Mouse (Mus musculus): Measurements from ENCODE around the gene Foxp1. TPM values are rescaled to one million over a fixed set of nuclear protein-coding genes. Genes with fewer than 3 reads are reported as not detected.

The Foxp1 gene
- total RNA-seq, 2 experiments from 2014 or later = 12.3 to 26.5 TPM

DNA sequence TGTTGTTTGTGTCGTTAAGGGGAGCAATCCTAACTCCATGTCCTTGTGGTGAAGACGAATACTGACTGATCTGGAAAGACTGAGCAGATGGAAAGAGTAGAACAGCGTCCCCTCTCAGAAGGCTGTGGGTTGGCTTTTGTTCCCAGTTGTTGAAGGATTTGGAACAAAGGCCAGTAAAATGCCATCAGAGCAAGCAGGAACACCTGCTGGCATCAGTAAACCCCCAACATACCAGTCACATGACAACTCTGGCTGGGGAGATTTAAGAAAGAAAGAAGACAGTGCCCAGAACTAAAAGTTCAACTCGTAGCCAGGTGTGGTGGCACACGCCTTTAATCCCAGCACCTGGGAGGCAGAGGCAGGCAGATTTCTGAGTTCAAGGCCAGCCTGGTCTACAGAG lies 549.1 kb downstream of the Foxp1 start:
- ATAC-seq (replicated peaks; ENCODE audit: low FRiP score, poor library complexity, severe bottlenecking) = no peak

DNA sequence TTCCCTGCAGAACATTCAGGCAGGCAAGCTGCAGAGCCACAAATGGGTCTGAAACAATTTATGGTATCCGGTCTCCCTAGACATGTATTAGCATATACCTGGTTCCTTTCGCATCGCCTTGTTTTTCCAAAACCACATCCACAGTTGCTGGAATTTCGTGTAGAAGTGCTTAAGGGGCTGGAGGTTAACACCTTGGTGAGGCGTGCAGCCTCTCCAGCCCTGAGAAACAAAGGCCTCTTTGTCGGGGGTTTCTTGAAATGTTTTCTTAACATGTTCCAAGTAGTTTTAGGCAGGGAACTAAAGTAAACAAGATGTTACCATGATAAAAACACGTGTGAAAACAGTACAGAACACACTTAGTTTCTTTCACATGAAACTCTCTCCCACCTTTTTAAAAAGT lies 550.1 kb downstream of the Foxp1 start:
- no peak for ATAC-seq (replicated peaks; ENCODE audit: low FRiP score, poor library complexity, severe bottlenecking)

DNA sequence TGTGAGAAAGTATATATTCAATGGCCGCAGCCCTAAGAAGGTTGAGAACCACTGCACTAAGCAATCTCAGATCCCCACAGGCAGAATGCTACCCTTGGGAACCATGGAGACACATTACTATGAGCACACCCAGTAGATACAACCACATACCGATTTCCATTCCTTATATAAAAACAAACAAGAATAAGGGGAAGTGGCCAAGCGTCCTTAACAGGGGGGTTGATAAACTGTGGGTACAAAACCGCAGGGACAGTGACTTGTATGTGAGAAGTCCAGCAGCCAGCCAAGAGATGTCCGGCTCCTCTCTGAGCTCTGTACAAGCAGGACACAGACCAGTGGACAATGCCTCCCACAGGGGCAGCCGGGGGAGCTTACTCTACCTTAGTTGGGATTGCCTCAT lies 563.2 kb downstream of the Foxp1 start:
- ATAC-seq (replicated peaks; ENCODE audit: low FRiP score, poor library complexity, severe bottlenecking) = no peak

DNA sequence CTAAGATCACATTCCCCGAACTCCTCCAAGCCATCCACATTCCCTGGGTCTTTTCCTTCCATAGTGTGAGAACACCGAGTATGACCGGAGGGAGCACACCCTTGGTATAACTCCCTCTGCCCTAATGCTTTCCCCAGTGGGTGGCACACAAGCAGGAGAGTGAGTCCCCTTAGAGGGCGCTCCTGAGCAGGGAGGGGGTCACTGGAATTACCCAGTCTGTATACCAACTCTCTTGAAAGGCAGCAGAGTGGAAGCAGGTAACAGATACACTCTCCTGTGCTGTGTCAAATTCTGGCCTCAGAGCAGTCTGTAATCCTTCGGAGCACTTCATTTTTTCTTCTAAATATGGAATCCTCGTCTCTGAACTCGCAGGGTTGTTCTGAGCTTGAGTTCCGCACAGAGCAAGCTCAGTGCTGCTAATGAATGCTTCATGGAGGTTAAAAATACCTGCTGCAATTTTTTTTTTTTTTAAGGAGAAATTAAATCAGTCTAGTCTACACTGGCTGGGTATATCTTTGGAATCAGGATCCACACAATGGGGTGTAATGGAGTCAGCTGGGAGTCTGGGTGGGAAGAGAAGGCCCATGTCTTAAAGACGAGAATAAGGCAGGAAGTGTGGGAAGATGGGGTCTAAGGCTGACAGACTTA lies 565.9 kb downstream of the Foxp1 start:
- no peak for ATAC-seq (replicated peaks; ENCODE audit: low FRiP score, poor library complexity, severe bottlenecking)

DNA sequence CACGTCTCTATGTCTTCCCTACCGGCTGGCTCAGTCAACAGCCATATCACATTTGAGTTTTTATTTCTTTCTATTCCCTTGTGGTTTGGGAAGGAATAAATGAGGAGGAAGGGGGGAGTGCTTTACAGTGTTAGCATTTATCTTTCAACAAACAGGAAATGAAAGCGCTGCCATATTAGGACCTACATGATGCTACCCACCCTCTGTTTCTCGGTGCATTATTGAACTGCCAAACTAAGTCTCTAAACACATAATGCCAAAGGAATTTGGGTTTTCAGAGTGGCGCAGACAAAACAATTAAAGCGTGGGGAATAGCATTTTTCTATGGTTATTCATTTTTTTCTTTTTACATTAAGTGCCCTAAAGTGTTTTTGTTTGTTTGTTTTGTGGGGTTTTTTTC lies 566.8 kb downstream of the Foxp1 start:
- ATAC-seq (replicated peaks; ENCODE audit: low FRiP score, poor library complexity, severe bottlenecking) = no peak

DNA sequence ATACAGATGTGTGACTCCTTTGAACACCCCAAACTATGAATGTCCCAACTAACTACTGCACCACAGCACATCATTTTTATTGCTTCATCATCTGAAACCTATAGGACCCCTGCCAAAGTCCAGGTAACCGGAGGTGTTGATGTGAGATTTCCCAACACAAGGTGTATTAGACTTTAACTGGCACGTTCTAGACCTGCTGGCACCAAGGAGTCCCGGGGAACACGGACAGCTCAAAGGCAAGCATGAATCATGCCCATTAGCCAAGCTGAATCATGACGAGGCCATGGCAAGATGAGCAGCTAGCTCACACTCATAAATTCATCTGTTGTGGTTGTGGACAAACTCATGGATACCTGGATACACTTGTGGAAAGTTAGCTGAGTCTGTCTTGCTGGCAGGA lies 568.1 kb downstream of the Foxp1 start:
- no peak for ATAC-seq (replicated peaks; ENCODE audit: low FRiP score, poor library complexity, severe bottlenecking)

DNA sequence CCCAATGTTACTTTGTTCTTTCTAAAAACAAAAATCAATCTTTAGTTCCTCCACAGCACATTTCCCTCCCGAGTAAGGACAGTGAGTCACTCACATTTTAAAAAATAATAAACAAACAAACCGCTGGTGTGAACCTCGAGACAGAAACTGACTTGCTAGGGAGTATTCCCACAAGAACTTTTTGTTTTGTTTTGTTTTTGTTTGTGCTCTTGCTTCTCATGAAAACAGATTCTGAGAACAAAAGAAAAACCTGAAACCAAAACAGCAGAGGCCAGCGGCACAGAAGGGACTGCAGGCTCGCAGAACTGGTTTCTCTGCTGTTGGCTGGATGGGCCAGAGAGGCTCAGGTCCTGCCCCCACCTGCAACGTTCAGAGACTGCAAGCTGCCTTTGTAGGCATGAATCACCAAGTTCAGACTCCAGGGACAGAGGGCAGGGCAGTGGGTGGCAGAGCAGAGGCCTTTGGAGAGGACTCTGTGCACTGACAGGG lies 572.8 kb downstream of the Foxp1 start:
- no peak for ATAC-seq (replicated peaks; ENCODE audit: low FRiP score, poor library complexity, severe bottlenecking)

DNA sequence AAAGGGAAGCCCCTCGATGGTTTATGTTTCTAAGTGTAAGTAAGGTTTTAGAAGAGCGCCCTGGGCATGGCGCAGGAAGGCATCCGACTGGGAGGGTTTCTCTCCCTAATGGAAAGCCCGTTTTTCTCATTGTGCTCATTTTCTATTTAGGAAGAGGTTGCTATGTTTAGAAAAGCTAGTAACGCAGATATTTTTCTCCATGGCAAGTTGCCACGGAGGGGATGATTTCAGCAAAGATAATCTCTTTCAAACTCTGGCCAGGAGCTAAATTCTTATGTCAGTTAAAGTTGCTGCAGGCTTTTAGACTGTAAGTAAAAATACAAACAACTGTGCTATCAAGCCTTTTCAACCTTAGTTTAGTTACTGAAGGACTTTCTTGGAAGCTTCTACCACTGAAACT lies 573.2 kb downstream of the Foxp1 start:
- ATAC-seq (replicated peaks; ENCODE audit: low FRiP score, poor library complexity, severe bottlenecking) = no peak

DNA sequence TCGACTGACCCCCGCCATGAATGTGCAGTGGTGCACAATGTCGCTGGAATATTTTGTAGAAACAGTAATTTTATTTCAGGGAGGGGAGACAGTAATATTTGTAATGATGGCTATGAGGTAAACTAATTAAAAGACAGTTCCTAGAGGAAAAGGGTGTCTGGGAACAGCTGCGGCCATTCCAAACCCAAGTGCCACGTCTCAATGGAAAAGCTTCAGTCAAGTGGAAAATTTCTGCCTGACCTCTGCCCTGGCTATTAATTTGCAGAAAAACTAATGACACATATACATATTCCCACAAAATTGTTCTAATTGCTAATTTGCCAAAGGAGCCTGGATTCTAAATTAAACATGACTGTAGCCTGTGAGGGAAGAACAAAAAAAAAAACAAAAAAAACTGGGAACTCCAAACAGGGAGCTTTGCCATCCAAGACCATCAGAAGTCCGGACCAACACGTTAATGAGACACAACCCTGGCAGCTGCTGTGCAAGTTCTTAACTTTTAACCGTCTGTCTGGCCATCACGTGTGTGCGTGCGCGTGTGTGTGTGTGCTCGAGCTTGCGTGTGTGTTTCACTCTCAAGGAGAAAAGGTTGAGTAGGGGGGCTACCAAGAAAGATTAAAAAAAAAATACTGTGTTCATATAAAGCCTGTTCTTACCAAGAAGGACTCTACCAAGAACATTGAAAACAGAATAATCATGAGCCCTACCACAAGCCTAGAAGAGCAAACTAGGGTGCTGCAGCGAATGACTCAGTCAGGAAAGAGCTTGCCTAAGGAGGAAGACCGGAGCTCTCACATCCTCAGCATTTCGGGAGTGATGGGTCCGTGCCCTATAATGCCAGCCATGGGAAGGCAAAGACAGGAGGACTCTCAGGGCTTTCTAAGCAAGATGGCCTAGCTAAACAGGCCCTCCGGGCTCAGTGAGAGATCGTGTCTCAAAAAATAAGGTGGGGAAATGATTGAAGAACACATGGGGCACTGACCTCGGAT lies 574.1 kb downstream of the Foxp1 start:
- ATAC-seq (replicated peaks; ENCODE audit: low FRiP score, poor library complexity, severe bottlenecking) = no peak

DNA sequence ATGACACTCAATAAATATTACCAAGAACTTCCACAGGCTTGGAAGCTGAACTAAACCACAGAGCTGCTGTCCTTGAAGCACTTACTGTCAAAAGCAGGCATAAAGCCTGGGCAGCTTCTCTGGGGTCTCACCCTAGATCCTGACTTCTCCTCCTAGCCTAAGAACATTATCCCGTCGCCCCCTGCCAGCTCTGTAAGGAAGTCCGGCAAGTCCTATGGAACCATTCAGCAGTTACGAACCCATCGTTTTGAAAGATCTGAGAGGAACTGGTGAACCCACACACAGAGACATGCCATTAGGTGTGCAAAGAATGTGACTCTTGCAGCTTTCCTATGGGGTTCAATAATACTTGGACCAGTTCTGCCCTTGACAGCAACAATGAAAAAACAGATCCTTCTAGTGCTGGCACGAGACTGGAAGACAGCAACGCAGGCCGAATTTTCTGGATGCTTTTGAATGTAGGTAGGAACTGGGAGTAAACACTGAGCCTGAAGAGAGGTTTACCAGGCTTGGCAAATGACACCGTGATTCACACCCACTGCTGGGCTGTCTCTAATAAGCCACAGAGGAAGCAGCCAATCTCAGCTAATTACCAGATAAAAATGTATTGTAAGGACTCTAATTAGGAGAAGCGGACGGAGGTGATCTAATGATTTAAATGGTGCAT lies 574.9 kb downstream of the Foxp1 start:
- no peak for ATAC-seq (replicated peaks; ENCODE audit: low FRiP score, poor library complexity, severe bottlenecking)

DNA sequence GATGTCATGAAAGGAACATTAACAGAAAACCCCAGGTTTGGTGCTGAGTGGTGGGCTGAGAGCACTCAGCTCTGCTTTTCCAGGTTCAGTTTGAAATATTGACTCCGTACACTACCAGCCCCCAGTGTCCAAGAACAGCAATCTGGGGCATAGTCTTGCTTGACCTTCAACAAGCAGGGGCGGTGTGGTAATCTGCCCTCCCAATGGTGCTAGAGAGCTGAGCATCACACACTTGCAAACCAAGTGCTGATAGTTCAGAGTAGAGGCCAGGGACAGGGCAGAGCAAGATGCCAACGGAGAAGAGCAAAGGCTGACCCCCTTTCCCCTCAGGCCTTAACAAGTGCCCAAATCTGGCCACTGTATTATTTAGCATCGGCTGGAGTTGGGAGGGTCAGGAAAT lies 575.8 kb downstream of the Foxp1 start:
- no peak for ATAC-seq (replicated peaks; ENCODE audit: low FRiP score, poor library complexity, severe bottlenecking)

DNA sequence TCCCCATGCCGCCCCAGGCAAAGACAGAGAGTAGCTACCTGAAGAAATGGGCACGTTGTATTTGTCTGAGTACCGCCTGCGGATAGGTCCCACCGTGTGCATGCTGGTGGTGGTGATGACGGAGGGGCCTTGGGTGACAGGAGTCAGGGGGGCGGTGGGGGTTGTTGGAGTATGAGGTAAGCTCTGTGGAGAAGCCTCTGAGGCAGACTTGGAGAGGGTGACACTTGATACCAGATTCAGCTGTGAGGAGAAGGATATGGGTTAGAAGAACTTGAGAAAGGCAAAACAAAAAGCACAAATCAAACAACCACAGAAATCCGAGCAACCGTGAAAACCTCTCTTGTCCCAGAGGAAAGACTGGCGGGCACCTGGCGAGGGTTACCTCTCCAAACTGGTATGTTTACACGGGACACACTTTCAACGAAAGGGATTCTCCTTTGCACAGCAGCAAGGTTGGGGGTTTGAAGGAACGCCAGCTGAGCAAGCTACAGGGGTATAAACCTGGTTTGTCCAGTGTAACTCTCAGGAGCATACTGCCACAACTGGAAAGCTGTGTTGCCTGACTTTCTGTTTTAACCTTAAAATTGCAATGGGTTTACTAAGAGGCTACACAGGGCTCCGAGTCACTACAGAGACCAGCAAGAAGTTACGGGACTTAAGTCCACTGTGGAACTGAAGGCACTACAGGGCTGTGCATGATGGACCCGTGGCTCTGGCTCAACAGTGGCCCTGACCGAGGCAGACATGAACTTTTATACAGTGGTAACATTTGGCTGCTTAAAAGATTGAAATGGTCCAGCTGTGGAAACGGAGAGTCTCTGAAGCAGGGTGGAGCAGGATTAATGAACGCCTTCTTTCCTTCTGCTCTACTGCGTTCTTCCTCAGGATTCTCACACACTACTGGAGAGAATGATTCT lies 576.8 kb downstream of the Foxp1 start:
- no peak for ATAC-seq (replicated peaks; ENCODE audit: low FRiP score, poor library complexity, severe bottlenecking)

DNA sequence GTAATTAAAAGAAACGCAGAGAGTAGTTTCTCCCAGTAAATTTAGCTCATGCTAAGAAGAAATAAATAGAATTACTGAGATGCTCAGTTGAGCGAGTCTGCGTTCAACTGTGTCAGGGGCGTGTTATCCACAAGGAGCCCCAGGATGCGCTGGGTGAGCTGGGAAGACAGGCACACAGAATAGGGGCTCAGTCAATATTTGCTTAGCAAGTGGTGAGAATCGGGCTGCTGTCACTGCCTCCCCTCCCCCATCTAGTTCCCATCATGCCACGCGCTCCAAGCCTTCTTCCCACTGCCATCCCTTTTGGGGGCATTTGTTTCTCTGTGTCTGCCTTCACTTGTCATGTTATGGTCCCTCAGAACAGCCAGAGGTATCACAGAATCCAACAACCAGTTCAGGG lies 584.2 kb downstream of the Foxp1 start:
- ATAC-seq (replicated peaks; ENCODE audit: low FRiP score, poor library complexity, severe bottlenecking) = no peak

DNA sequence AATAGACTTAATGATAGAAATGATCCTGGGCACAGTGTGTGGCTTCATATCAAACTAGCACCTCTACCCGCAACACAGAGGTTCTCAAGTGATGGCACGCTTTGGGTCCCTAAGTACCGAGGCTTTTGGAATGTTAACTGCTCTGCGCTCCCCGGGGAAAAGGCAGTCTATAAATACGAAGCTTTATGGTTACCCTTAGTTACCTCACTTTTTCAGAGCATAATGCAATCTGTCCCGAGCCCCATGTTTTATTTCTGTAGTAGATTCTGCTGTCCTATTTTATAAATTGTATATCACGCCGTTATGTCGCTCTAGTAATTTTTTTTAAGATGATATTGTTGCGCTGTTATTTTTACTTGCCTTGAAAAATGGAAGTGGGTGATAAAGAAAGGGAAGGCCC lies 585.0 kb downstream of the Foxp1 start:
- ATAC-seq (replicated peaks; ENCODE audit: low FRiP score, poor library complexity, severe bottlenecking) = no peak

DNA sequence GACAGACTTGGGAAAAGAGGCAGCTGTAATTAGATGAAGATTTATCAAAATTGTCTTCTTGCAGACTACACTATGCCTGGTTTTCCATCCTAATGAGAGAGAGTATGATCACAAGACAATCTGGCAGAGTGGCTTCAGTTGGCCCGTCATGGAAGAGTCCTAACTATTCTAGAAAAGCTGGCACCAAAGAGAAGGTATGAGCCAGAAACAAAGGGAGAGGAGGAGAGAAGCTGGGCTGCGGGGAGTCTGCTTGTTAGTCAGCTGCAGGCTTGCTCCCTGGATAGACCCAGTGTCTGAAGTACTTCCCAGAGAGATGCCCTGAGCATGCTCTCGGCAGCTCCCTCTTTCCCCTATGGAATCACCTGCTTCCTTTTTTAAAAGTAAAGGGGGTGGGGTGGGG lies 586.1 kb downstream of the Foxp1 start:
- no peak for ATAC-seq (replicated peaks; ENCODE audit: low FRiP score, poor library complexity, severe bottlenecking)

DNA sequence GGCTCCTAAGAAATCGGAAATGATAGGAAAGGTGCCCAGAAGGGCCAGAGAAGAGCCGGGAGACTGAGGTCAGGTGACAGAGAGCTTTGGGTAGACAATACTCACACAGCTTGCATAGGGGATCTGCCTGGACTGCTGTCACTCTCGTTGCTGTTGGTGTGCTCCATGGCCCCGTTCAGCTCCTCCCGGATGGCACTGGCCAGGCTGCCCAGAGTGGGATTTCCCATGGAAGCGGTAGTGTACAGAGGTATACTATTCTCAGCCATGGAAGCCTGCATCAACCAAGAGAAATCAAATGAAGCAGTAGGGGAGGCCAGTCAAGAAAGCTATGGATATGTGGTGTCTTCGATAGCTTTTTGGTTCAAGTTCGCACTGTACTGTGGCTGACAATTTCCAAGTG lies 587.4 kb downstream of the Foxp1 start:
- no peak for ATAC-seq (replicated peaks; ENCODE audit: low FRiP score, poor library complexity, severe bottlenecking)

DNA sequence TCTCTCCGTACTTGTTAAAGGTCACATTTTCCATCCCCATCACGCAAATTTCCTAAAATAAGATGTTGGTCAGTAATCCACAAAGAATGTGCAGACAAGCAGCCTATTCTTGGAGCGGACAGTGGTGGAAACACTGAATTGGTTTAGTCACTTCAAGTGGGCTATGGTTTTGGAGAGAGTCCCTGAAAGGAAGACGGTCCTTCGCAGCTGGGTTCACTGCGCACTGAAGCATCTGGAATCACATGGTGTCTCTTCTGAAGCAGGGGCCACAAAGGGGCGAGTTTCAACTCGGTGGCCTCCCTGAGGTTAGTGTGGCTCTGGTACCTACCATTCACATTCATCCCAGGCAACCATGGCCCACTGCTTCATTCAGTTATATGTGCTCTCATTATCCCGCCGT lies 588.1 kb downstream of the Foxp1 start:
- no peak for ATAC-seq (replicated peaks; ENCODE audit: low FRiP score, poor library complexity, severe bottlenecking)

DNA sequence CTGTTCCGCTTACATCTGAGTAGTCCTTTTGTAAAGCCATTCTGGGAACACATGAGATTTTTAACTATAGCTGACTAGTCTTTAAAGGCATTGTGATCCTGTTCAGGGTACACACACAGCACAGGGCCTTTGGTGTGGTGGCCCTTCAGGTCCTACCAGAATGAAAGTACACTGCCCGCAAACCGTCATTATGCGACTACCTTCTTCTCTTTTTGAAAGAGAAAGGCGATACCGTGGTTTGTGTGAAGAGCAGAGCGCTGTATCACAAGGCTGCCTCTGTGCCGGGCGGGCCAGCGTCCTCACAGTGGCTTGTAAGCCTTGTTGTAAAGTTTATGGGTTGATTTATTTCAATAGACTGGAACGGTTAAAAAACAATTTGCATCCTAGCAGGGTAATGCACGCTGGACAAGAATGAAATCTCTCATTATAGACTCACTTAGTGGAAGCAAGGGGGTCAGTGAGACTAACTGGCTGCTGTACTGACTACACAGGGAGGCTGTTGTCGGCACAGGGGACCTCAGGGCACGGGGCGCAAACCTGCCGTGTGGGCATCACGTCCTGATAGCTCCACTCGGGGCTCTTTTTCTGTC lies 589.3 kb downstream of the Foxp1 start:
- ATAC-seq (replicated peaks; ENCODE audit: low FRiP score, poor library complexity, severe bottlenecking) = no peak

DNA sequence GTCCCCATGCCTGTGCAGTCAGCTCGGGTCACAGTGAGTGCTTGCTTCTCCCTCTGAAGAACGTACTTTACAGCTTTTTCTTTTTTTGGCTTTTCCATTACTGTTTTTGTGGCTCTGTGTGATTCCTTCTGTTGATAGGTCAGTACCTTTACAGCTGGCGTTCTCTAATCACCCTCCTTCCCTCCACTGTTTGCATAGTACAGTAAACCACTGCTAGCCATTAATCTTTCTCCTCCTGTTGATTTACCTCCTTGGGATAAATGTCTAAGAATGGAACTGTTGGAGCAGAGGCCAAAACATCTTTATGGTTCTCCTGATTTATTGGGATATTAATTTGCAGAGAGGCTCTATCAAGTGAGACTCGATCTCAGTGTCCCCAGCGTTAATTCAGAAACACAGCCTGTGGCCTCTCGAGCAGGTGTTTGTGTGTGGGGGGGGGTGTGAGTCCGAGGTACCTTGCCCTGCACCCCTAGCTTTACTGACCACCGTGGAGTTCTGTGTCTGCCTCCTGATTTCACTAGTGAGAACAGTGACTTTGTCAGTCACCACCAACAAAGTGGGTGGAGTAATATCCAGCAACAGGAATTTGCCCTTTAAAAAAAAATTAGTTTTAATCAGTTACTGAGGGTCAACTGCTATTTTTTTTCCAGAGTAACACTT lies 590.5 kb downstream of the Foxp1 start:
- ATAC-seq (replicated peaks; ENCODE audit: low FRiP score, poor library complexity, severe bottlenecking) = no peak

All from erythroblast, adult 5-6 weeks (primary cell).